Mouse (Mus musculus): ENCODE results near the gene Nfkbiz.

- TF ChIP-seq CTCF (IDR thresholded peaks at IDR 0.05; ENCODE audit: low read depth, low read length) (no peak), POLR2A (IDR thresholded peaks at IDR 0.05; ENCODE audit: extremely low read depth, insufficient read depth, low read length) (no peak)
These were observed 7.2 kb downstream of the Nfkbiz start for GRCm38 (mm10) chr16:55831451-55831850.

Data from liver, adult 2 months (tissue).